Mouse (Mus musculus) layer of hippocampus, adult 8-10 months (tissue): Measurements from ENCODE around the gene Dnaja1. TPM values are rescaled to one million over a fixed set of nuclear protein-coding genes. Genes with fewer than 3 reads are reported as not detected.

Experiments used
- DNase-seq, 2 experiments: peaks; one replicate each; pipeline ENCODE4 v3.0.0; 2022; ENCODE audit warnings: low spot score in 2 of 2
- microRNA-seq, 2 experiments: library from miRNA; unstranded; fragments of <30 nt; microRNA quantifications; one replicate each; pipeline ENCODE4 v1.2.0; 2022
- total RNA-seq, 4 experiments: library from RNA; stranded (reverse); gene quantifications; 2 replicates each; pipeline ENCODE4 v1.2.4; 2022

The Dnaja1 gene
- total RNA-seq, 4 experiments from 2014 or later = 263 to 275 (median 274) TPM

GRCm38 (mm10) chr4:40735351-40735750 lies 13.4 kb downstream of the Dnaja1 start:
- no peak for DNase-seq

DNA sequence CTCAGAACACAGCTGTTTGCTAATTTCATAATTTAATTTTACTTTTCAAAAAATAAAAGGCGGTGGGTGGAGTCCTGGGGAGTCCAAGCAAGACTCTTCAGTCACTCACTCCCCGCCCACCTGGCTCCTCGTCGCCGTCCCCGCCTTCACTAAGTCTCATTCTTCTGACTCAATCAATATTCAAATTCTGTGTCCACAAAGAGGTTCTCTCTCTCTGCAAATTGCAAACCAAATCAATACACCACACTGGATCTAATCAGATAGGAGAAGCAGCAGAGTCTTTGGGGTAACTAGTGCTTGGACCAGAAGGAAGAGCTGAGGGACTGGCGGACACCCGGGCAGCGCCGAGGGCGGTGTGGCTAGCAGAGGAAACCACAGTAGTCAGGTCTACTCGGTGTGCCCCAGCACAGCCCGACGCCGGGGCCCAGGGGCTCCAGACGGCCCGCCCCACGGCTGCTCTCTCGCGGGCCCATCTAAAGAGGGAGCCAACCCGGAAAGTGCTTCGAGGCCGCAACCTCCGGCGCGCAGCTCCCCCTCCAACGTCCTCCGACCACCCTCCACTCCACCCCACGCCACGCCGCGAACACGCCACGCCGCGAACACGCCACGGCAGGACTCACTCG lies 35.3 kb downstream of the Dnaja1 start:
- no peak for DNase-seq

GRCm38 (mm10) chr4:40757780-40758420 lies 36.0 kb downstream of the Dnaja1 start, which contains the start of gene Smu1:
Gene Smu1 (minus strand): TSS chr4:40757923.
- peak; percentile 94 to 95 for DNase-seq

GRCm38 (mm10) chr4:40759876-40760275 lies 37.9 kb downstream of the Dnaja1 start:
- DNase-seq = no peak

- peak in 1 of 2 experiments; percentile 31 for DNase-seq
Observed at GRCm38 (mm10) chr4:40774279-40775259, 52.6 kb downstream of the Dnaja1 start.

GRCm38 (mm10) chr4:40776416-40776815 lies 54.5 kb downstream of the Dnaja1 start:
- DNase-seq = no peak

DNA sequence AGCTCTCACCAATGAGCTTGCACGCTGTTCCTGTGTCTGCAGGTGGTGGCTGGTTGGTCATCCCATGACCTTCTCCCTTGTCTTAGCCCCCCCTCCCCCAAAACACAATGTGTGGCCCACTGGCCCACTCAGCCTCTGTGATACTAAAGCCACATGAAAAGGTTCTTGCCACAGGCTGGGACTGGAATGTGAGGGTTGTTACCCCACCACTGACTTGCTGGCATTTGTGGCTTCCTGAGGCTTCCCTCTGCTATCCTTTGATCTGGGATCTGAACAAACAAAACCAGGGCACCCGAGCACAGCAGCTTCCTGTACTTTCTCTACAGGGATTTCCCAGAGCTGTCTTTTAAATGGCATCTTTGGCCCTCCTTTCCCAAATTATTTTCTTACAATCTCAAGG lies 55.2 kb downstream of the Dnaja1 start:
- no peak for DNase-seq

DNA sequence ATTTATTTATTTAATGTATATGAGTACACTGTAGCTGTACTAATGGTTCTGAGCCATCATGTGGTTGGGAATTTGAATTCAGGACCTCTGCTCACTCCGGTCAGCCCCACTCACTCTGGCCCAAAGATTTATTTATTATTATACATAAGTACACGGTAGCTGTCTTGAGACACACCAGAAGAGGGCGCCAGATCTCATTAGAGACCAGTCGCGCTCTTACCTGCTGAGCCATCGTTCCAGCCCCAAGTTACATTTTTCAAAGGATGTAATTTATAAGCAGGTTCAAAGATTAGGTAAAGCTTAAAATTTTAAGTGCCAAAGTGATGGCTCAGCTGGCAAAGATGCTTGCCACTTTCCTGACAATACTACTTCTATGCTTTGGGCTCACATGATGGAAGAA lies 56.7 kb downstream of the Dnaja1 start:
- no peak for DNase-seq

DNA sequence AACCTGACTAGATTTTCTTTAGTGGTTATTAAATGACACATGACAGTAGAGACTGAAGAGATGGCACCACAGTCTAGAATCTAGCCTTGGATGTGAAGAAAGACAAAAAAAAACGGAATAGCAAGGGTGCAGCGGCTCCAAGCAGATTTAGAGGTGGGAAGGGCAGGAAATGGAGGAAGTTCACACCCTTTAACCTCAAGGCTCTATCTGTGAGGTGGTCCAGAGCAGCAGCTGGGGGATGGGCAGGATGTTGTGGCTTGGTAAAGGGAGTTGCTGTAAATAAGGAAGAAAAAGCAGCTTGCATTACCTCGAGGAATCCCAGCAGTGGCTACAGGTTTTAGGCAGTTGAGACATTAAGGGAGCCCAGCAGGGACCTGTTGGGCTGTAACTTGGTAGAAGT lies 59.2 kb downstream of the Dnaja1 start:
- no peak for DNase-seq

GRCm38 (mm10) chr4:40781797-40782495 lies 60.0 kb downstream of the Dnaja1 start:
- no peak for DNase-seq

- DNase-seq = no peak
Observed at GRCm38 (mm10) chr4:40783049-40783448, 61.1 kb downstream of the Dnaja1 start.

DNA sequence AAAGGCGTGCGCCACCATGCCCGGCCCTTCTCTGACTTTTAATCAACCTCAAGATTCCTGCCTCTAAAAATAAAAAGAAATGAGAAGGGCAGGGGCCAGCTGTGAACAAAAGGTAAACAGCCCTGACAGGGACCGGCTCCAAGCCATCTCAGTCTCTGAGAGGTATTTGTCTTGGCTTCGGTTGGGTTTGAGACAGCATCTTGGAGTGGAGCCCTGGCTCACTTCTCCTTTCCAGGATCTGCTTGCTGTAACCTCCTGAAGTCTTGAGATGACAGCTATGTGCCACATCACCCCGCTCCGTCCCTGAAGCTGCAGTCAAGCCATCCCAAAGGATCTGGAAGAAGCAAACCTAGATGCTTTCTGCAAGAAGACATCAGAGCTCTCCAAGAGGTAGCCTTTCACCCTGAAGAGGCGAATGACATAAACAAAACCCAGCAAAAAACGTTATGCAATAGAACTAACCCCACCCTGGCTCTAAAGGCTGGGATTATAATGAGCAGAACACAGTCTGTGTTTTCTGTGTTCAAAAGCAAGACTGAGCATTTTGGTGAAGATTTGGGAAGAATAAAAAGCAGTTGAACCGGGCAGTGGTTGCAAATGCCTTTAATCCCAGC lies 62.7 kb downstream of the Dnaja1 start:
- DNase-seq = no peak

DNA sequence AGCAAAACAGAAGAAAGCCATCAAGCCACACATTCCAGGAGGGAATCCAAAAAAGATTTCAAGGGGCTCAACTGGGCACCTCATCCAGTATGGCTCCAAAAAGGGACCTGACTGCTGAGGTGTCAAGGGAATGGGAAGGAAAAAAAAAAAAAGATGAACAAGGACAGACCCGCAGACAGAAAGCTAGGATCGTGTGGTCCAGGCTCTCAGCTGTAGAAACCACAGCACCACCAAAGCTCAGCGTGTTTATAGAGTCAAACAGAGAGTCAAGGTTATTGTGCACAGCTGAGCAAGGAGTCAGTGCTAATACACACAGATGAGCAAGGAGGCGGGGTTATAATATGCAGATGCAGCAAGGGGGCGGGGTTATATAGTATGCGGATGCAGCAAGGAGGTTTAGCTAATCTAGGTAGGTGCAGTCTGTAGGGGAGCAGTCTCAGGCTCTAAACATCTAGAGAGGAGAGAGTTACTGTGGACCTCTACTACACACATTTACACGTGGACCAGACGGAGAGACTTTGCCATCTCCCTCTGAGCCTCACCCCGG lies 63.7 kb downstream of the Dnaja1 start:
- no peak for DNase-seq

DNA sequence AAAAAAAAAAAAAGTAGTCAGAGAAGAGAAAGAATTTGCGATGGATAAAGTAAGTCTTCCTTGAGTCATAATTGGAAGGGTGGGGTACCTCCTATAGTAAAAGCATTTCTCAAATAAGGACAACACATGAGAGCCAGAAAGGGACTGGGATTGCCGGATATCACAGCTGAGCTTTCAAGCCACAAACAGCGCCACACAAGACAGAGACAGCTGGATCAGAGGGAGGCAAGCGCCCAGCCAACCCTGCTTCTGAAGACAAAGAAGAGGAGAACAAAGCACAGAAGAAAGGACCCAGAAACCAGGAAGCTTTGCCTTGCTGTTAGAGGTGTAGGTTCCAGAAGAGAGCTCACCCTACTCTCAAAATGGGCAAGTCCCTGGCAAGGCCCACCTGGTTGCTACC lies 64.6 kb downstream of the Dnaja1 start:
- no peak for DNase-seq

Small RNA genes lying within 50 kb of the gene (microRNA-seq; reads per million reads assigned to microRNA genes)
- 0 reads per million in 2 experiments for gene Mir207

Other genes starting within 250 kb of the Dnaja1 start
- gene Tmem215, start 250.0 kb upstream of the Dnaja1 start, total RNA-seq = 1 to 10 TPM; 7.0 to 8.3 (median 7.3) TPM
- gene Aptx, start 19.0 kb upstream of the Dnaja1 start, total RNA-seq = 10 to 100 TPM; 27.1 to 33.3 (median 31.9) TPM
- gene Smu1, start 35.8 kb downstream of the Dnaja1 start, total RNA-seq = 10 to 100 TPM; 49.7 to 57.4 (median 54.0) TPM
- 10 to 100 TPM in 2 of 4 experiments, 1 to 10 TPM in 2; 6.7 to 13.0 (median 9.0) TPM for gene B4galt1, start 131.9 kb downstream of the Dnaja1 start, total RNA-seq
- gene Spink4, start 197.9 kb downstream of the Dnaja1 start, total RNA-seq = not detected
- gene Bag1, start 226.1 kb downstream of the Dnaja1 start, total RNA-seq = 100 to 1,000 TPM; 134 to 161 (median 142) TPM
- gene Chmp5, start 226.3 kb downstream of the Dnaja1 start, total RNA-seq = 10 to 100 TPM; 67.5 to 80.0 (median 74.2) TPM
- gene Nfx1, start 248.8 kb downstream of the Dnaja1 start, total RNA-seq = 10 to 100 TPM; 69.6 to 78.0 (median 76.1) TPM